Mouse (Mus musculus): ENCODE data around the gene Gm28043. TPM values are rescaled to one million over a fixed set of nuclear protein-coding genes. Genes with fewer than 3 reads are reported as not detected.

The Gm28043 gene
- polyA plus RNA-seq, 1 experiment from 2014 or later = 3.4 TPM

DNA sequence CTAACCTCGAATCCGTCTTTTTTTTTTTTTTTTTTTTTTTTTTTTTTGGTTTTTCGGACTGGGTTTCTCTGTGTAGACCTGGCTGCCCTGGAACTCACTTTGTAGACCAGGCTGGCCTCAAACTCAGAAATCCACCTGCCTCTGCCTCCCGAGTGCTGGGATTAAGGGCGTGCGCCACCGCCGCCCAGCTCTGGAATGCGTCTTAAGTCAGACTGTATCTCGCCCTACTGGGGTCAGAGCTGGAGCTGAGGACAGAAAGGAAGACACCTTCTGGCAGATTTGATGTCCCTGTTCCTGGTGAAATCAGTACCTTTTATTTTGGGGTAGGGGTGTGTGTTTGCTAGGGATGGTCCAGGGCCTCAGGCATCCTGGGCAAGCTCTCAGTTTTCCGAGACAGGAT is 17.6 kb downstream of the Gm28043 start:
- Histone ChIP-seq H3K36me3 (ENCODE audit: control insufficient read depth, insufficient read depth, low read length) (peaks cover 97% of the 10 kb centered on the region), H3K27ac (ENCODE audit: low read depth) (no peak overlapping the region), H3K9me3 (ENCODE audit: control insufficient read depth, low read length) (no peaks in the 10 kb centered on the region), H3K4me3 (ENCODE audit: low read depth, low read length) (no peak overlapping the region), H3K9ac (ENCODE audit: low read length) (no peak overlapping the region), H3K4me2 (ENCODE audit: low read length) (no peak overlapping the region), H3K4me1 (replicated peaks; ENCODE audit: control insufficient read depth, insufficient read depth, low read length) (no peaks in the 10 kb centered on the region), H3K27me3 (replicated peaks; ENCODE audit: control insufficient read depth, insufficient read depth, low read length) (no peaks in the 10 kb centered on the region)
- ATAC-seq (replicated peaks; ENCODE audit: low FRiP score, low TSS enrichment, low read depth) = no peak
- DNase-seq (ENCODE audit: low spot score) = no peak
- WGBS = 95% methylated on average over 11 of the region's 11 CpGs

DNA sequence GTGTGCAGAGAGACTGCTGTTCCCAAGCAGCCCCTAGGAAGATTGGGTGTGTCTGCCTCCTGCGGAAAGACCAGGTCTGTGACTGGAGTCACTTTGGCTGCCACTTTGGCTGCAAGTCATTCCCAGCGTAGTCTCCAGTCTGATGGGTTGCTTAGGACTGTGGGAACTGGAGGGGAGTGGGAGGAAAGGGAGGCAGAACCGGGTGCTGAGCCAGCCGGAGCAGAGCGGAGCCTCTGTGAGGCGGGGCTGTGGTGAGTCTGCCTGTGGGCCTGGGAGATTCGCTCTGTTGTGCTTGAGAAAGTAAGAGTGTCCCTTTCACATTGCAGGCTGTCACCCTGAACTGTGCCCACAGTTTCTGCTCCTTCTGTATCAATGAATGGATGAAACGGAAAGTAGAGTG is 20.8 kb downstream of the Gm28043 start:
- Histone ChIP-seq H3K9me3 (ENCODE audit: control insufficient read depth, low read length) (no peaks in the 10 kb centered on the region), H3K27me3 (replicated peaks; ENCODE audit: control insufficient read depth, insufficient read depth, low read length) (no peaks in the 10 kb centered on the region), H3K4me3 (ENCODE audit: low read depth, low read length) (no peak overlapping the region), H3K9ac (ENCODE audit: low read length) (no peak overlapping the region), H3K27ac (ENCODE audit: low read depth) (no peak overlapping the region), H3K36me3 (ENCODE audit: control insufficient read depth, insufficient read depth, low read length) (peaks cover 95% of the 10 kb centered on the region), H3K4me1 (replicated peaks; ENCODE audit: control insufficient read depth, insufficient read depth, low read length) (no peaks in the 10 kb centered on the region), H3K4me2 (ENCODE audit: low read length) (no peak overlapping the region)
- WGBS = 93% methylated on average over 8 of the region's 8 CpGs
- ATAC-seq (replicated peaks; ENCODE audit: low FRiP score, low TSS enrichment, low read depth) (no peak), DNase-seq (ENCODE audit: low spot score) (no peak)

- H3K27ac ChIP-seq (ENCODE audit: low read depth) = no peak overlapping the region
- H3K9me3 ChIP-seq (ENCODE audit: control insufficient read depth, low read length) = no peaks in the 10 kb centered on the region
- no peak overlapping the region for H3K4me2 ChIP-seq (ENCODE audit: low read length)
- no peak overlapping the region for H3K9ac ChIP-seq (ENCODE audit: low read length)
- WGBS = 74% methylated on average over 5 of the region's 5 CpGs
- H3K4me3 ChIP-seq (ENCODE audit: low read depth, low read length) = no peak overlapping the region
- H3K36me3 ChIP-seq (ENCODE audit: control insufficient read depth, insufficient read depth, low read length) = peaks cover 94% of the 10 kb centered on the region
- DNase-seq (ENCODE audit: low spot score) = peak; percentile 60
- no peaks in the 10 kb centered on the region for H3K27me3 ChIP-seq (replicated peaks; ENCODE audit: control insufficient read depth, insufficient read depth, low read length)
- ATAC-seq (replicated peaks; ENCODE audit: low FRiP score, low TSS enrichment, low read depth) = no peak
- H3K4me1 ChIP-seq (replicated peaks; ENCODE audit: control insufficient read depth, insufficient read depth, low read length) = no peaks in the 10 kb centered on the region
Observed at GRCm38 (mm10) chr17:29636118-29636517, 21.4 kb downstream of the Gm28043 start.

DNA sequence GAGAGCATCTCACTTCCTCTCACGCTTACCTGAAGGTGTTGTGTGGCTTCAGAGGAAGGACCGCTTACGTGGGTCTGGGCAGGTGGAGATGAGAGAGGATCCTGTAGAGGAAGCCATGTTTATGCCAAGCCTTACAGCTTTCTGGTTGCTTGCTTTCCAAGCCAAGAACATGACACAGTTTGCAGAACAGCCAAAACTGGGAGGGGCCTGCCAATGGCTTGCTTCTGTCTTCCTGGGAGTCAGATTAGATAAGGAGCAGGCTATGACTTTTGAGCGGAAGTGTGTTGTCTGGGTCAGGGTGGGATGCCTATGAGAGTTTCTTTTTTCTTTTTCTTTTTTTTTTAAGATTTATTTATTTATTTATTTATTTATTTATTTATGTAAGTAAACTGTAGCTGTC is 22.7 kb downstream of the Gm28043 start:
- no peak for ATAC-seq (replicated peaks; ENCODE audit: low FRiP score, low TSS enrichment, low read depth)
- Histone ChIP-seq H3K9me3 (ENCODE audit: control insufficient read depth, low read length) (no peaks in the 10 kb centered on the region), H3K27me3 (replicated peaks; ENCODE audit: control insufficient read depth, insufficient read depth, low read length) (no peaks in the 10 kb centered on the region), H3K4me3 (ENCODE audit: low read depth, low read length) (no peak overlapping the region), H3K36me3 (ENCODE audit: control insufficient read depth, insufficient read depth, low read length) (peaks cover 95% of the 10 kb centered on the region), H3K4me2 (ENCODE audit: low read length) (no peak overlapping the region), H3K4me1 (replicated peaks; ENCODE audit: control insufficient read depth, insufficient read depth, low read length) (no peaks in the 10 kb centered on the region), H3K9ac (ENCODE audit: low read length) (no peak overlapping the region), H3K27ac (ENCODE audit: low read depth) (no peak overlapping the region)
- 90% methylated on average over 4 of the region's 4 CpGs for WGBS
- DNase-seq (ENCODE audit: low spot score) = no peak

- Histone ChIP-seq H3K4me2 (ENCODE audit: low read length) (no peak overlapping the region), H3K36me3 (ENCODE audit: control insufficient read depth, insufficient read depth, low read length) (peaks cover 94% of the 10 kb centered on the region), H3K9me3 (ENCODE audit: control insufficient read depth, low read length) (no peaks in the 10 kb centered on the region), H3K27ac (ENCODE audit: low read depth) (no peak overlapping the region), H3K9ac (ENCODE audit: low read length) (no peak overlapping the region), H3K4me3 (ENCODE audit: low read depth, low read length) (no peak overlapping the region), H3K27me3 (replicated peaks; ENCODE audit: control insufficient read depth, insufficient read depth, low read length) (no peaks in the 10 kb centered on the region), H3K4me1 (replicated peaks; ENCODE audit: control insufficient read depth, insufficient read depth, low read length) (no peaks in the 10 kb centered on the region)
- 81% methylated on average over 8 of the region's 8 CpGs for WGBS
- ATAC-seq (replicated peaks; ENCODE audit: low FRiP score, low TSS enrichment, low read depth) = no peak
- no peak for DNase-seq (ENCODE audit: low spot score)
Observed at GRCm38 (mm10) chr17:29637895-29638294, 23.2 kb downstream of the Gm28043 start.

DNA sequence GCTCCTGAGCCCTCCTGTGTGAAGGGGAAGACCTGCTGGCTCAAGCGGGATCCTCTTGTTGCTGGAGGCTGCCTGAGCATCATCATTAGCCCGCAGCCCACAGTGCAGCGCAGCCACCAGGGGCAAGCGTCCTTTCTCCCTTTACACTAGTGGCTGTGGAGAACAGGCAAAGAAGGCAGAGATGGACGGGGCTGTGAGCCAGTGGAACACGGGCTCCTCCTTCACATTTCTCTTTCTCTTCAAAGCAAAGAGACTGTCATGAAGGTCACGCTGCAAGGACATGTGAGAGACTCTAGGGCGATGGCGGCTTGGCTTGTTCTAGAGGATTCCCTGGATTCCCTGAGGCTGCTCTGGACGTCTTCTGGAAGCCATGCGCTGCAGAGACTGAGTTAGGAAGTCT is 26.3 kb downstream of the Gm28043 start:
- Histone ChIP-seq H3K4me2 (ENCODE audit: low read length) (no peak overlapping the region), H3K9ac (ENCODE audit: low read length) (no peak overlapping the region), H3K4me3 (ENCODE audit: low read depth, low read length) (no peak overlapping the region), H3K27ac (ENCODE audit: low read depth) (no peak overlapping the region), H3K27me3 (replicated peaks; ENCODE audit: control insufficient read depth, insufficient read depth, low read length) (no peaks in the 10 kb centered on the region), H3K4me1 (replicated peaks; ENCODE audit: control insufficient read depth, insufficient read depth, low read length) (no peaks in the 10 kb centered on the region), H3K36me3 (ENCODE audit: control insufficient read depth, insufficient read depth, low read length) (peaks cover 67% of the 10 kb centered on the region), H3K9me3 (ENCODE audit: control insufficient read depth, low read length) (no peaks in the 10 kb centered on the region)
- ATAC-seq (replicated peaks; ENCODE audit: low FRiP score, low TSS enrichment, low read depth) = no peak
- 98% methylated on average over 11 of the region's 11 CpGs for WGBS
- no peak for DNase-seq (ENCODE audit: low spot score)

DNA sequence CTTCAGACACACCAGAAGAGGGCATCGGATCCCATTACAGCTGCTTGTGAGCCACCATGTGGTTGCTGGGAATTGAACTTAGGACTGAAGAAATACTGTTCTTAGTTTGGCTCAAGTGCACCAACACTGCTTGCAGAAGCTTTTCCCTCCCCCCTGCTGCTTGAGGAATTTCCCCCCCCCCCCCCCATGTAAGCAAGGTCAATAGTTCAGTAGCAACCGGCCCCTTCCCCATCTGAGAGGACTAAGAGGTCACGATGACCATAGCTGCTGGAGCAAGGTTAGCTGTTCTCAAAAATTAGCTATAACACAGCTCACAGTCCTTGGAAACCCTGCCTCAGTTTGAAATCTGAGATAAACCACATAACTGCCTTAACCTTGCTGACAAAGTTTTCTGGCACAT is 27.5 kb downstream of the Gm28043 start:
- no peak for DNase-seq (ENCODE audit: low spot score)
- WGBS = 55% methylated on average over 3 of the region's 3 CpGs

GRCm38 (mm10) chr17:29658249-29658648 is 43.6 kb downstream of the Gm28043 start:
- ATAC-seq (replicated peaks; ENCODE audit: low FRiP score, low TSS enrichment, low read depth) (no peak), DNase-seq (ENCODE audit: low spot score) (no peak)
- H3K4me2 ChIP-seq (ENCODE audit: low read length) = no peak overlapping the region
- no peaks in the 10 kb centered on the region for H3K27me3 ChIP-seq (replicated peaks; ENCODE audit: control insufficient read depth, insufficient read depth, low read length)
- no peak overlapping the region for H3K9ac ChIP-seq (ENCODE audit: low read length)
- no peak overlapping the region for H3K4me3 ChIP-seq (ENCODE audit: low read depth, low read length)
- WGBS = 79% methylated on average over 2 of the region's 2 CpGs
- no peaks in the 10 kb centered on the region for H3K4me1 ChIP-seq (replicated peaks; ENCODE audit: control insufficient read depth, insufficient read depth, low read length)
- H3K36me3 ChIP-seq (ENCODE audit: control insufficient read depth, insufficient read depth, low read length) = 0 out of 2 replicates have a peak, but pooled peaks cover 3% of the 10 kb centered on the region
- H3K9me3 ChIP-seq (ENCODE audit: control insufficient read depth, low read length) = no peaks in the 10 kb centered on the region
- no peak overlapping the region for H3K27ac ChIP-seq (ENCODE audit: low read depth)

More for the DNA sequence above, 27.5 kb downstream of the Gm28043 start:
- Histone ChIP-seq H3K4me3 (ENCODE audit: low read depth, low read length) (no peak overlapping the region), H3K27ac (ENCODE audit: low read depth) (no peak overlapping the region), H3K36me3 (ENCODE audit: control insufficient read depth, insufficient read depth, low read length) (peaks cover 55% of the 10 kb centered on the region), H3K9ac (ENCODE audit: low read length) (no peak overlapping the region), H3K9me3 (ENCODE audit: control insufficient read depth, low read length) (no peaks in the 10 kb centered on the region), H3K27me3 (replicated peaks; ENCODE audit: control insufficient read depth, insufficient read depth, low read length) (no peaks in the 10 kb centered on the region), H3K4me1 (replicated peaks; ENCODE audit: control insufficient read depth, insufficient read depth, low read length) (no peaks in the 10 kb centered on the region), H3K4me2 (ENCODE audit: low read length) (no peak overlapping the region)
- ATAC-seq (replicated peaks; ENCODE audit: low FRiP score, low TSS enrichment, low read depth) = no peak

DNA sequence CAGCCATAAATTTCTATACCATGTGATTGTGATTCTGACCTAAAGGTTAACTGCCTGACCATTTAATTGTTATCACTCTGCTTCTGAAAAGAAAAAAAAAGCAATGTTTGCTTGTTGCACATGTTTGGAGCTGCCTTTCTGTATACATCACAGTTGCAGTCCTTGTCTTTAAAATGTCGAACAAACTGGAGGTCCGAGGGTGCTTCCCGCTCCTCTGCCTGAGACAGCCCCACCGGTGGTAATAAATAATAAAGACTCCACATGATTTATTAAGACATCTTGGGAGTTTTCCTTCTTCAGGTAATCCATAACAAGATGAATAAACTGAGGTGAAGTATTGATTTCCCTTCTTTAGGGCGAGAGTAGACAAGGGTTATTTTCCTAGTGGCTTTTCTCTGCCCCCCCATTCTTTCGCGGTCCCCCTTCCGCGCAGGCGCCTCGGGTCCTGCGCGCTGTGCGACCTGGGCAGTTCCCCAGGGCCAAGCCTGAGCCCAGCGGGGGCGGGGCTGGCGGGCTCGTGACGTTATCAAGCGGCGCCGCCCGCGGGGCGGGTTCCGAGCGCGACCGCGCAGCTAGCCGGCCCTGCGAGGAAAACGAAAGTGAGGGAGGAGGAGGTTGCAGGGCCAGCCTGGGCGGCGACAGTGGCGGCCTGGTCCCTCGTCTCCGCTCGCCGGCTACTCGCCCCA is 45.5 kb downstream of the Gm28043 start, which contains the start of gene Cmtr1:
Cmtr1 (plus strand) TSS at position 520 of the 686 bp plus-strand sequence.
- peak; percentile 96 for ATAC-seq (replicated peaks; ENCODE audit: low FRiP score, low TSS enrichment, low read depth)
- no peaks in the 10 kb centered on the region for H3K27me3 ChIP-seq (replicated peaks; ENCODE audit: control insufficient read depth, insufficient read depth, low read length)
- peak; percentile 98 for DNase-seq (ENCODE audit: low spot score)
- H3K36me3 ChIP-seq (ENCODE audit: control insufficient read depth, insufficient read depth, low read length) = peaks cover 19% of the 10 kb centered on the region
- WGBS = under 1% methylated on average over 40 of the region's 41 CpGs
- H3K4me2 ChIP-seq (ENCODE audit: low read length) = peak within 1 kb of the TSS; percentile 86
- H3K9ac ChIP-seq (ENCODE audit: low read length) = peak within 1 kb of the TSS; percentile 92
- H3K4me3 ChIP-seq (ENCODE audit: low read depth, low read length) = peak within 1 kb of the TSS; percentile 92
- no peaks in the 10 kb centered on the region for H3K4me1 ChIP-seq (replicated peaks; ENCODE audit: control insufficient read depth, insufficient read depth, low read length)
- no peaks in the 10 kb centered on the region for H3K9me3 ChIP-seq (ENCODE audit: control insufficient read depth, low read length)
- peak within 1 kb of the TSS; percentile 89 for H3K27ac ChIP-seq (ENCODE audit: low read depth)

Data from intestine, embryonic 14.5 days (tissue).